Mouse (Mus musculus) heart, postnatal 25 days (tissue): ENCODE results near the gene Cd274. TPM values are rescaled to one million over a fixed set of nuclear protein-coding genes. Genes with fewer than 3 reads are reported as not detected.
"Not testable (repeated sequence)": the region's sequence is repeated elsewhere in the genome, so short reads cannot be mapped to it uniquely, and the experiment has no call there.

Experiments
- DNase-seq: peaks from one replicate; pipeline ENCODE4 v3.0.0; 2022; ENCODE audit warnings: low spot score
- intact Hi-C: fragments of 180-260 bp; cut with DNase I; formaldehyde crosslinking; loops from one replicate; pipeline ENCODE4 v1.15.1; 2025
- total RNA-seq, 2 experiments: library from RNA; stranded (reverse); gene quantifications; 2 replicates each; pipeline ENCODE4 v1.2.3; 2021

Cd274 gene
- total RNA-seq, 2 experiments from 2014 or later, result 2.0 to 2.3 TPM

- no peak for DNase-seq
- intact Hi-C loops, result no loop called here
Measured at GRCm38 (mm10) chr19:29385822-29386221, 18.6 kb downstream of the Cd274 start.

GRCm38 (mm10) chr19:29388818-29389217, 21.6 kb downstream of the Cd274 start:
- DNase-seq, result no peak
- intact Hi-C loops, result no loop called here

GRCm38 (mm10) chr19:29390483-29390882, 23.2 kb downstream of the Cd274 start:
- intact Hi-C loops, result no loop called here
- DNase-seq, result no peak

GRCm38 (mm10) chr19:29391279-29391678, 24.0 kb downstream of the Cd274 start:
- DNase-seq, result no peak
- intact Hi-C loops, result no loop called here

- intact Hi-C loops, result no loop called here
- no peak for DNase-seq
Measured at GRCm38 (mm10) chr19:29393333-29393732, 26.1 kb downstream of the Cd274 start.

- intact Hi-C loops, result no loop called here
Measured at GRCm38 (mm10) chr19:29394721-29395120, 27.5 kb downstream of the Cd274 start.

GRCm38 (mm10) chr19:29396353-29396752, 29.1 kb downstream of the Cd274 start:
- intact Hi-C loops, result no loop called here
- no peak for DNase-seq

More at GRCm38 (mm10) chr19:29394721-29395120, 27.5 kb downstream of the Cd274 start:
- DNase-seq, result no peak

GRCm38 (mm10) chr19:29399786-29400185, 32.5 kb downstream of the Cd274 start:
- DNase-seq, result no peak
- intact Hi-C loops, result no loop called here

GRCm38 (mm10) chr19:29400466-29400865, 33.2 kb downstream of the Cd274 start:
- DNase-seq, result no peak
- intact Hi-C loops, result no loop called here

- intact Hi-C loops, result no loop called here
- DNase-seq, result no peak
Measured at GRCm38 (mm10) chr19:29402621-29403020, 35.4 kb downstream of the Cd274 start.

- intact Hi-C loops, result no loop called here
- no peak for DNase-seq
Measured at GRCm38 (mm10) chr19:29403251-29403650, 36.0 kb downstream of the Cd274 start.

- no peak for DNase-seq
- intact Hi-C loops, result no loop called here
Measured at GRCm38 (mm10) chr19:29405388-29405787, 38.1 kb downstream of the Cd274 start.

GRCm38 (mm10) chr19:29406042-29407017, 39.1 kb downstream of the Cd274 start:
- DNase-seq, result no peak
- intact Hi-C loops, result no loop called here

- intact Hi-C loops, result no loop called here
- no peak for DNase-seq
Measured at GRCm38 (mm10) chr19:29410619-29411018, 43.4 kb downstream of the Cd274 start, which contains the start of gene Pdcd1lg2. Gene Pdcd1lg2, plus strand, starts transcription at chr19:29410919.

GRCm38 (mm10) chr19:29412476-29413420, 45.5 kb downstream of the Cd274 start:
- DNase-seq, result no peak
- intact Hi-C loops, result no loop called here

- intact Hi-C loops, result no loop called here
- no peak for DNase-seq
Measured at GRCm38 (mm10) chr19:29414513-29414912, 47.3 kb downstream of the Cd274 start.

GRCm38 (mm10) chr19:29414917-29415316, 47.7 kb downstream of the Cd274 start:
- not testable (repeated sequence) for DNase-seq
- intact Hi-C loops, result loop anchor here (5.0 kb wide), 1 partner anchor 67 kb away; no protein-coding TSS in a partner anchor

- intact Hi-C loops, result loop anchor here (5.0 kb wide), 1 partner anchor 66 kb away; no protein-coding TSS in a partner anchor
- DNase-seq, result no peak
Measured at GRCm38 (mm10) chr19:29416393-29416902, 49.2 kb downstream of the Cd274 start.

- intact Hi-C loops, result loop anchor here (5.0 kb wide), 1 partner anchor 65 kb away; no protein-coding TSS in a partner anchor
Measured at GRCm38 (mm10) chr19:29417188-29417587, 49.9 kb downstream of the Cd274 start.

GRCm38 (mm10) chr19:29417894-29418293, 50.6 kb downstream of the Cd274 start:
- intact Hi-C loops, result loop anchor here (5.0 kb wide), 1 partner anchor 64 kb away; no protein-coding TSS in a partner anchor
- DNase-seq, result no peak

More at GRCm38 (mm10) chr19:29417188-29417587, 49.9 kb downstream of the Cd274 start:
- no peak for DNase-seq
